Mouse (Mus musculus): ENCODE measurements around the gene Zranb1. TPM values are rescaled to one million over a fixed set of nuclear protein-coding genes. Genes with fewer than 3 reads are reported as not detected.

The Zranb1 gene
- total RNA-seq, 2 experiments from 2014 or later: 35.0 to 36.1 TPM

- DNase-seq: no peak
Measured at GRCm38 (mm10) chr7:132930055-132930454, 887 bp upstream of the Zranb1 start.

DNA sequence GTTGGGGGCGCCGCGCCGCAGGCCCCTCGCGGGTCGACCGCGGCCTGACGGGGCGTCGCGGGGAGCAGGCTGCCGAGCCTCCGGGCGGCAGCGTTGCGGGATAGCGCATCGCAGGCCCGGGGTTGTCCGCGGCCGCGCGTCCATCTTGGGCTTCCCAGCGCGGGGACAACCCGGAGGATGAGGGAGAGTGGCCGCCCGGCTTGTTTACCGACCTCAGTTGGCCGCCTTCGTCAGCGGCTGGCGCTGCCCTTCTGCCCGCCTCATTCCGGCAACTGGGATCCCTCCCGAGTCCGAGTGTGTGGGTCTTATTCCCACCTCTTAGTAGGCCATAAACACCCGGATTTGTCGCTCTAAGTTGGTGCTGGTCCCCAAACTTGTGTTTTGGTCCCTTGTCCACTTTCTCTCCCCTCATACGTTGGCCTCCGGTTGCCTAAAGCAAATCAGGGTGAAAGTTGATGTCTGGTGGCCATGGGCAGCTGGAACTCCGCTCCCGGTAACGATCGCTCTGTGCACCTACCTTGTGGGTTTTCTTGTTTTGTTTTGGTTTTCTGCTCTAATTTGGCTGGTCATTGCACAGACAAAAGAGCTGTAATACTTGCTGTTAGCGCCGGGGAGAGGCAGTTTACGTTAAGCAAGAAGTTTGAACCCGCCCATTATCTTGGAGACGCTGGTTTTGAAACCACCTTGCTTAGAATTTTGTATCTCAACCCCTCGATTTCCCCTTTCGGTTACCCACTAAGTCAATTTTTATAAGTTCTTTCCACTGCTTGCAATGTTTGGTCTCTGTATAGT, 814 bp downstream of the Zranb1 start:
- peak; percentile 63 for DNase-seq

DNA sequence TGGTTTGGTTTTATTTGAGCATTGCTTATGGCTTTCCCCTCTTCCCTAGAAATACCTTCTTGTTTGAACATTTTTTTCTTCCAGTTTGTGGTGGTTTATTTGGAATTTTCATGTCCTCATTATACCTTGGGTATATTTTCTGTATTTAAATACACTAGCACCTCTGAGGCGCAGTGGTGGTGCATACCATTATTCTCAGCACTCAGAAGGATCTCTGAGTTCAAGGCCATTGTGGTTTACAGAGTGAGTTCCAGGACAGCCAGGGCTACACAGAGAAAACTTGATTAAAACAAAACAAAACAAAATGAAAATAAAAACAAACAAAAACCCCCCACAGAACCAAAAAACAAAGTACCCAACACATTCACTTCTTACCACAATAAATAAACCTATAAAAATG, 2.4 kb downstream of the Zranb1 start:
- DNase-seq: no peak

GRCm38 (mm10) chr7:132934743-132935142, 3.8 kb downstream of the Zranb1 start:
- no peak for DNase-seq

DNA sequence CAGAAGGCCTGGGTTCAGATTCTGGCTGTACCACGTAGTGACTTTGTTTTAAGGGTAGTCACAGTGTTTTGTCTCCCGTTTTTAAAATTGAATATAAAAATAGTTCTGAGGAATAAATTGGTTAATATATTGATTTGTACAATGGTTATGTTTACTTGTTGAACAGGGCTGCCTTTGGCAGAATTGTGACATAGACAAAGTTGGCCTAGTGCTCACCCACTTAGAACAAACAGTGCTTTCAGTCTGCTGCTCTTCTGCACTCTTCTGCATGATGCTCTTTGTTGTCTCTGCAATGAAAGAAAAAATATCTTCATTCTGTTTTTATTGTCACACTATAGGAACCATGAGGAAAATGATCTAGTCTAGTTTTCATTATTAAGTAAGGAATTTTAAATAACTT, 8.2 kb downstream of the Zranb1 start:
- DNase-seq: no peak

GRCm38 (mm10) chr7:132940569-132940968, 9.6 kb downstream of the Zranb1 start:
- DNase-seq: no peak

DNA sequence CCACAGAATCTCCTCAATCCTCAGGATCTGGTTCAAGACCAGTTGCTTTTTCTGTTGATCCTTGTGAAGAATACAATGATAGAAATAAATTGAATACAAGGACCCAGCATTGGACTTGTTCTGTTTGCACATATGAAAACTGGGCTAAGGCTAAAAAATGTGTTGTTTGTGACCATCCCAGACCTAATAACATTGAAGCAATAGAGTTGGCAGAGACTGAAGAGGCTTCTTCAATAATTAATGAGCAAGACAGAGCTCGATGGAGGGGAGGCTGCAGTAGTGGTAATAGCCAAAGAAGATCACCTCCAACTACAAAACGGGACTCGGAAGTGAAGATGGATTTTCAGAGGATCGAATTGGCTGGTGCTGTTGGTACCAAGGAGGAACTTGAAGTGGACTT, 19.0 kb downstream of the Zranb1 start:
- no peak for DNase-seq

DNA sequence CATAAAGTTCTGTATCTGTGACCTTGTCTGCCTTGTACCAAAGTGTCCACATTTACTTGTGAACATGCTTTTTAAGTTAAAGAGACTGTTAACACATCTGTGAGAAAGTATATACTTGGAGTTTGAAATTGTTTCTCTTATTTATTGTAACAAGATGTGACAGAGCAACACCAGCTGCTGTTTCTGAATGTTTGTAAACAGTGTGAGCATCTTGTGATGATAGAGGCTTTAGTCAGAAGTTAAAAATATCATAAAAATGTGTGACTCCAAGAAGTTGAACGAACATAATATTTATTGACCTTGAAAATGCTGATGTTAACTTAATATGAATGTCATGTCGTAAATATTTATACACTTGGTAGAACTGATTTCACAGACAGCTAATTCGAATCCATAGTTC, 19.7 kb downstream of the Zranb1 start:
- DNase-seq: no peak

- DNase-seq: no peak
Measured at GRCm38 (mm10) chr7:132964395-132964794, 33.5 kb downstream of the Zranb1 start.

DNA sequence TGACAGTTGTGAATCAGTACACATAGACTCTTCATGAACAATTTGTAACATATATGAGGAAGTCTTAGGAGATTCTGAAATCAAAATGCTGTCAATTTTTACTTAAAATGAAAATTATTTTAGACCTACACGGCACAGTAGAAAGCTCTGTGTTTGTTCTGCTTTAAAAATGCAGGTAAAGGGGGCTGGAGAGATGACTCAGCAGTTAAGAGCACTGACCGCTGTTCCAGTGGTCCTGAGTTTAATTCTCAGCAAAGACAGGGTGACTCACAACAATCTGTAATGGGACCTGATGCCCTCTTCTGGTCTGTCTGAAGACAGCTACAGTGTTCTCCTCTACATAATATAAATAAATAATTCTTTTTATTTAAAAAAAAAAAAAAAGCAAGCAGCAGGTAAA, 34.8 kb downstream of the Zranb1 start:
- no peak for DNase-seq

- DNase-seq: no peak
Measured at GRCm38 (mm10) chr7:132972079-132972478, 41.1 kb downstream of the Zranb1 start.

- DNase-seq: no peak
Measured at GRCm38 (mm10) chr7:132976079-132976478, 45.1 kb downstream of the Zranb1 start.

DNA sequence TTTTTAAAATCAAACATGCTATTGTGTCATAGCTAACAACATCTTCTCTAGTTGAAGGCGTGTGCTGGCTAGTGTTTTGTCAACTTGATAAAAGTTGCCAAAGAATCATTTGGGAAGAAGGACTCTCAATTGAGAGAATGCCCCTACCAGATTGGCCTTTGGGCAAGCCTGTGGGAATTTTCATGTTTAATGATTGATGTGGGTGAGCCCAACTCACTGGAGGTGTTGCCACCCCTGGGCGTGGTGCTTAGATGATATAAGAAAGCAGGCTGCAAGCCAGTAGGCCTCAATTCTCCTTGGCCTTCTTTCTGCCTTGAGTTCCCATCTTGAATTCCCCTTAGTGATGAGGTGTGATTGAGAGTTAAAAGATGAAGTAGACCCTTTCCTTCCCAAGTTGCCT, 47.0 kb downstream of the Zranb1 start:
- DNase-seq: no peak

DNA sequence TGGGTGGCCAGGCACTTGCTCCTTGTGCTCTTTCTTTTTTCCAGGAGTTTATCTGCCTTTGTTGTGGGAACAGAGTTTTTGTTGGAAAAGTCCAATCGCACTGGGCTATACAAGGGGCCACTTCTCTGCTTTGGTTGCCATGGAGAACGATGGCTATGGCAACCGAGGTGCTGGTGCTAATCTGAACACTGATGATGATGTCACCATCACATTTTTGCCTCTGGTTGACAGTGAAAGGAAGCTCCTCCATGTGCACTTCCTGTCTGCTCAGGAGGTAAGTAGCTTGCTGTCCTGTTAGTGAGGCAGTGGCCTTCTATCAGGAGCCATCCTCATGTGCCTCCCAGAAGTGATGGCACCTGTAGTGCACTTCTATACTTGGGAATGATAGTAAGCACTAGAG, 51.7 kb downstream of the Zranb1 start:
- no peak for DNase-seq

DNA sequence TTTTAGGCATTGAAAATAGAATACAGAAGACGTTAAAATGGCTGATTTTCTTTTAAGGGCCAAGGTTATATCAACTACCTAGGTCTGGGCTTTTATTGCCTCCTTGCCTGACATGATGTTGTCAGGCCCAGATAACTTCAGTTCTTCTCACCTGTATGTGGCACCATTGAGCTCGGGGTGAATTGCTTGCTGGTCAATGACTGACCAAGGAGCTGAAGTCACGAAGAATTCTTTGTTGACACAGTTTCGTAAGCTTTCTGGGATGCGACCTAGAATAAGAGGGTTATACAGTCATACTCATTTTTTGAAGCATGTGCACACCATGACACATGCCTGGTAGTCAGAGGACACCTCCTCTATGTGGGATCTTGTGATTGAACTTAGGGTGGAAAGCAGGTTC, 58.9 kb downstream of the Zranb1 start:
- no peak for DNase-seq

DNA sequence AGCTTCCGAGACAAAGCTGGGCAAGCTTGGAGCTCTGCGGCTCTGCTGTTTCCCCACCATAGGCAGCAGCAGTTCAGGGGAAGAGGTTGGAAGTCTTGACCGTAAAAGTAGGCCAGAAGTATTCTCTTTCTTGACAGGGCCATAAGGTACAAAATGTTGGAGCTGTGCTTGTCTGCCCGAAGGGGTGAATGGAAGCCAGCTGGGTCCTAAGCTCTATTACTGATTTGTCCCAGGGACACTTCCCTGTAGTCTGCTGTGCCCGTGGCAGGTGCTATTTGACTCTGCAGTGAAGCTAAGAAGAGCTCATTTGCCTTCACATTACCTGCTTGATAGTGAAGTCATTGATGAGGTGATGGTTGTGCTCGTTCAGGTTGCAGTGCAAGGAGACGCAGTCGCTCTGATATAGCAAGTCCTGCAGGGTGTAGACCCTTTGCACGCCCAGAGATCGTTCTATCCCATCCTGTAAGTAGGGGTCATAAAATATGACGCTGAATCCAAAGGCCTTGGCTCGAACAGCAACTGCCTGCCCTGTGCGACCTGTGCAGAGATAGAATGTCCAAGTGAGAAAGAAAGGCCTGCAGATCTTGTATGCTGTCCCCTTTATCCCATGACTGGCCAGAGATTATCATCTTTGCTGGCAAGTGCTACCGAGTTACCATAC, 60.4 kb downstream of the Zranb1 start:
- no peak for DNase-seq

GRCm38 (mm10) chr7:132992967-132993615, 62.1 kb downstream of the Zranb1 start:
- no peak for DNase-seq

- no peak for DNase-seq
Measured at GRCm38 (mm10) chr7:132994120-132994519, 63.2 kb downstream of the Zranb1 start.

GRCm38 (mm10) chr7:132994628-132995191, 63.8 kb downstream of the Zranb1 start:
- DNase-seq: no peak

- peak; percentile 34 for DNase-seq
Measured at GRCm38 (mm10) chr7:132996391-132996790, 65.4 kb downstream of the Zranb1 start.

DNA sequence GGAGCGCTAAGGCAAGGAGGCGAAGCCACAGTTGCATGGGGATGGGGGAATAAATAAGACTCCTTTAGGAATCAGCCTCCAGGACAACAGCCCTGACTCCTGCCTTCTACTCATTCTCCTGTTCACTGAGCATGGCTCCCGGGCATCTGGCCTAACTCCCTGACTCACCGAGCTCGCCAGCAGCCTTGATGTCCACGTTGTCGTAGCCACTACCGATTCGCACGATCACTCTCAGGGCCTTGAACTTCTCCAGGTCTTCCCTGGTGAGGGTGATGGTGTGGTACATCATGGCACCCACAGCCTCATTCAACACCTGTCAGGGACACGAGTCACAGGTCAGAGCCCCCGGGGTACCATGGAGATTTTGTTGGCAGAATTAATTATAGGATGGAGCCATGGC, 67.7 kb downstream of the Zranb1 start:
- DNase-seq: peak; percentile 3

DNA sequence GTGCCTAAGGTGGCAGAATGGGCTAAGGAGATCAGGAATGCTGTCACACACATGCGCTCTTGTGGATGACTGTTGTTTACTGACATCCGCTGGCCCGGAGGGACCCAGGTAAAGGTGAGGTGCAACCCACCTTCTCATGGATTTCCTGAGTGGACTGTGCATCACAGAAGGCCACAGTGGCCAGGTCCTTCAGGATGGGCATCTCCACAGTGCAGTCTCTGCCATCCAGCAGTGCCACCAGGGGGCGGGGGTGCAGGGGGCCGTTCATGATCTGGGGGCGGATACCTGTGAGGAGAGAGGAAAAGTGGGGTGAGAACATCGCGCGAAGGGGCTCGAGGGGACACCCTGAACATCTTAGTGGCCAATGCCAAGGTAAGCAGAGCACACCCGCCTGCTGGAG, 68.1 kb downstream of the Zranb1 start:
- no peak for DNase-seq

- no peak for DNase-seq
Measured at GRCm38 (mm10) chr7:133001388-133001787, 70.4 kb downstream of the Zranb1 start.

All from heart, postnatal 4 days (tissue).